Mouse (Mus musculus) spleen, adult 2 months (tissue): ENCODE results near the gene Ndufc2. TPM values are rescaled to one million over a fixed set of nuclear protein-coding genes. Genes with fewer than 3 reads are reported as not detected.

Experiments
- DNase-seq, 2 experiments: peaks; one replicate each; pipeline versions ENCODE4 v3.0.0 to v3.0.0-alpha.2; 2012 to 2021; ENCODE audit warnings: low spot score in 2 of 2, low read depth in 1 of 2
- H3K27ac ChIP-seq: fragments of 200-500 bp; 2 replicates; pipeline ENCODE4 v1.5.1; 2012; ENCODE audit warnings: low read length, inconsistent platforms; ENCODE audit not compliant: insufficient read depth
- H3K27me3 ChIP-seq: fragments of 200-500 bp; 2 replicates; pipeline ENCODE4 v1.6.1; 2012; ENCODE audit warnings: mild to moderate bottlenecking, moderate library complexity, low read length, inconsistent platforms; ENCODE audit not compliant: control insufficient read depth, insufficient read depth
- H3K36me3 ChIP-seq: fragments of 200-500 bp; 2 replicates; pipeline ENCODE4 v1.6.1; 2012; ENCODE audit warnings: mild to moderate bottlenecking, low read length, inconsistent platforms; ENCODE audit not compliant: control insufficient read depth, insufficient read depth
- H3K4me1 ChIP-seq: fragments of 200-500 bp; 2 replicates; pipeline ENCODE4 v1.6.1; 2011; ENCODE audit warnings: inconsistent platforms; ENCODE audit not compliant: control insufficient read depth, insufficient read depth, insufficient read length
- H3K4me3 ChIP-seq: fragments of 200-500 bp; 2 replicates; pipeline ENCODE4 v1.5.1; 2011; ENCODE audit warnings: mild to moderate bottlenecking, inconsistent platforms; ENCODE audit not compliant: insufficient read depth, insufficient read length; ENCODE audit errors: extremely low read depth
- CTCF ChIP-seq: fragments of 200-500 bp; IDR thresholded peaks from 2 replicates; pipeline ENCODE4 v1.5.1; 2011; ENCODE audit warnings: mild to moderate bottlenecking, inconsistent platforms; ENCODE audit not compliant: insufficient read depth, insufficient read length, insufficient replicate concordance; ENCODE audit errors: extremely low read depth
- POLR2A ChIP-seq: fragments of 200-500 bp; IDR thresholded peaks from 2 replicates; pipeline ENCODE4 v1.6.1; 2011; ENCODE audit warnings: low read depth, low read length, inconsistent platforms
- WGBS: fragments of 180-500 bp; shearing (Covaris S2); methylation state at CpG from one replicate; pipeline ENCODE4 v1.1.7; 2018; 5-methylcytosine and 5-hydroxymethylcytosine counted together
- polyA plus RNA-seq: library from polyadenylated mRNA; depleted of rRNA; stranded (reverse); fragments of >200 nt; gene quantifications from 2 replicates; pipeline ENCODE4 v1.2.3, GENCODE M21; 2012; rRNA removed

The Ndufc2 gene
- polyA plus RNA-seq, 1 experiment, result 67.0 TPM

GRCm38 (mm10) chr7:97454795-97455194 is 55.0 kb downstream of the Ndufc2 start:
- TF ChIP-seq POLR2A, result no peak
- TF ChIP-seq CTCF, result no peak
- Histone ChIP-seq H3K27me3 (no peaks in the 10 kb centered on the region), H3K36me3 (peaks cover 2% of the 10 kb centered on the region; the same call in 1 of the 2 replicates), H3K27ac (peak overlapping the region; percentile 45; the same call in 1 of the 2 replicates), H3K4me1 (peaks cover 9% of the 10 kb centered on the region; the same call in 1 of the 2 replicates), H3K4me3 (no peak overlapping the region)
- no peak for DNase-seq
- WGBS, result 82% methylated on average over 10 of the region's 10 CpGs

- WGBS, result 16% methylated on average over 3 of the region's 3 CpGs
- no peaks in the 10 kb centered on the region for H3K27me3 ChIP-seq
- H3K4me3 ChIP-seq, result no peak overlapping the region
- DNase-seq, result no peak
- TF ChIP-seq CTCF, result no peak
- TF ChIP-seq POLR2A, result no peak
- peaks cover 9% of the 10 kb centered on the region; the same call in 1 of the 2 replicates for H3K4me1 ChIP-seq
- peak overlapping the region; percentile 36 for H3K27ac ChIP-seq
- H3K36me3 ChIP-seq, result peaks cover 2% of the 10 kb centered on the region; the same call in 1 of the 2 replicates
Measured at GRCm38 (mm10) chr7:97455577-97455976, 55.8 kb downstream of the Ndufc2 start.

Other genes starting within 250 kb of the Ndufc2 start
- gene Usp35, start 68.0 kb upstream of the Ndufc2 start, polyA plus RNA-seq, result 8.5 and 9.8 TPM in 2 replicates
- gene Kctd21, start 67.7 kb upstream of the Ndufc2 start, polyA plus RNA-seq, result 2.7 and 2.8 TPM in 2 replicates
- gene Alg8, start 28.4 kb upstream of the Ndufc2 start, polyA plus RNA-seq, result 7.4 and 9.0 TPM in 2 replicates
- 4.4 and 4.8 TPM in 2 replicates for gene Thrsp, start 17.7 kb downstream of the Ndufc2 start, polyA plus RNA-seq
- 5.1 and 6.5 TPM in 2 replicates for gene Kctd14, start 51.3 kb downstream of the Ndufc2 start, polyA plus RNA-seq
- gene Ints4, start 81.0 kb downstream of the Ndufc2 start, polyA plus RNA-seq, result 60.8 and 61.7 TPM in 2 replicates
- 5.0 and 8.7 TPM in 2 replicates for gene Aamdc, start 179.5 kb downstream of the Ndufc2 start, polyA plus RNA-seq
- gene Rsf1, start 179.9 kb downstream of the Ndufc2 start, polyA plus RNA-seq, result 1.7 and 1.8 TPM in 2 replicates